Mouse (Mus musculus) heart, adult 2 months (tissue): ENCODE results near the gene Ppp1r17. TPM values are rescaled to one million over a fixed set of nuclear protein-coding genes. Genes with fewer than 3 reads are reported as not detected.

Source experiments
- DNase-seq, 2 experiments: peaks; one replicate each; pipeline ENCODE4 v3.0.0; 2021
- H3K27ac ChIP-seq: fragments of 200-600 bp; 2 replicates; pipeline ENCODE4 v1.8.1; 2022
- H3K27me3 ChIP-seq: fragments of 200-500 bp; 2 replicates; pipeline ENCODE4 v1.6.1; 2012; ENCODE audit warnings: mild to moderate bottlenecking, low read length, inconsistent platforms, mixed read lengths; ENCODE audit not compliant: control insufficient read depth, insufficient read depth
- H3K36me3 ChIP-seq: fragments of 200-500 bp; 2 replicates; pipeline ENCODE4 v1.6.1; 2012; ENCODE audit warnings: low read length, inconsistent platforms; ENCODE audit not compliant: control insufficient read depth, insufficient read depth
- H3K4me1 ChIP-seq: fragments of 200-500 bp; 2 replicates; pipeline ENCODE4 v1.6.1; 2011; ENCODE audit warnings: low read length; ENCODE audit not compliant: control insufficient read depth, insufficient read depth
- H3K4me3 ChIP-seq: fragments of 200-600 bp; 2 replicates; pipeline ENCODE4 v1.8.1; 2022
- H3K79me2 ChIP-seq: fragments of 200-500 bp; replicated peaks from 2 replicates; pipeline ENCODE4 v1.6.1; 2012; ENCODE audit warnings: mild to moderate bottlenecking, inconsistent platforms, low read length, moderate library complexity, mixed read lengths; ENCODE audit not compliant: control insufficient read depth, insufficient read depth
- H3K9ac ChIP-seq: fragments of 200-500 bp; 2 replicates; pipeline ENCODE4 v1.6.1; 2012; ENCODE audit warnings: low read depth, mild to moderate bottlenecking, control low read depth, inconsistent platforms, low read length, mixed read lengths
- CTCF ChIP-seq: fragments of 200-600 bp; IDR thresholded peaks from 2 replicates; pipeline ENCODE4 v1.8.1; 2022; ENCODE audit warnings: antibody characterized with exemption, mild to moderate bottlenecking, moderate library complexity
- EP300 ChIP-seq: fragments of 200-500 bp; IDR thresholded peaks from 2 replicates; pipeline ENCODE4 v1.6.1; 2011; ENCODE audit warnings: low read depth, low read length, control low read depth; ENCODE audit not compliant: insufficient read depth
- POLR2A ChIP-seq: fragments of 200-500 bp; IDR thresholded peaks from 2 replicates; pipeline ENCODE4 v1.6.1; 2011; ENCODE audit warnings: mild to moderate bottlenecking, low read depth, low read length, control low read depth; ENCODE audit not compliant: insufficient read depth
- WGBS: fragments of 180-500 bp; shearing (Covaris S2); methylation state at CpG from one replicate; pipeline ENCODE4 v1.1.7; 2018; 5-methylcytosine and 5-hydroxymethylcytosine counted together
- intact Hi-C: fragments of 180-260 bp; cut with DNase I; formaldehyde crosslinking; loops from one replicate; pipeline ENCODE4 v1.15.1; 2025
- polyA plus RNA-seq: library from polyadenylated mRNA; depleted of rRNA; stranded (reverse); fragments of >200 nt; gene quantifications from 2 replicates; pipeline ENCODE4 v1.2.3, GENCODE M21; 2012
- total RNA-seq, 2 experiments: library from RNA; stranded (reverse); gene quantifications; 2 replicates each; pipeline ENCODE4 v1.2.3; 2021

Ppp1r17 gene
- total and polyA plus RNA-seq, 3 experiments, result 0.10 TPM; not detected in 2

DNA sequence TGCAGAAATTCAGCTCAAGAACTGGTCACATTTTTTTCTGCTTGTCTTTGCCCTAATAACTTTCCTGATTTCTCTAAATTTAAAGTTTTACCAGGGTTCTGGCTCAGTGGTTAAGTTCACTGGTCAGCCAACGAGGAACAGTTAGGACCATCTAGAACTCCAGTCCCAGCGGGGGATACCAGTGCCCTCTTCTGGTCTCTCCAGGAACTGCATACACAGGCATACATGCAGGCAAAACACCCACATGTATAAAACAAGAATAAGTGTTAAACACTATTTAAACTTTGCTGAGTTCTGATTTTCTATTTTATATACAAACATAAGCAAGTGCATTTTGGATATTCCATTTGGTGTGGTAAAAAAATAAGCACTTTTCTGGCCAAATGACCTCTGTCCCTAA lies 8.2 kb downstream of the Ppp1r17 start:
- no peaks in the 10 kb centered on the region for H3K4me1 ChIP-seq
- no peaks in the 10 kb centered on the region for H3K79me2 ChIP-seq
- WGBS, result 60% methylated on average over 2 of the region's 2 CpGs
- DNase-seq, result no peak
- H3K27ac ChIP-seq, result no peak overlapping the region
- no peaks in the 10 kb centered on the region for H3K36me3 ChIP-seq
- H3K4me3 ChIP-seq, result no peak overlapping the region
- no peaks in the 10 kb centered on the region for H3K27me3 ChIP-seq
- H3K9ac ChIP-seq, result no peak overlapping the region
- TF ChIP-seq EP300 (no peak), CTCF (peak; percentile 46), POLR2A (no peak)
- intact Hi-C loops, result no loop called here

DNA sequence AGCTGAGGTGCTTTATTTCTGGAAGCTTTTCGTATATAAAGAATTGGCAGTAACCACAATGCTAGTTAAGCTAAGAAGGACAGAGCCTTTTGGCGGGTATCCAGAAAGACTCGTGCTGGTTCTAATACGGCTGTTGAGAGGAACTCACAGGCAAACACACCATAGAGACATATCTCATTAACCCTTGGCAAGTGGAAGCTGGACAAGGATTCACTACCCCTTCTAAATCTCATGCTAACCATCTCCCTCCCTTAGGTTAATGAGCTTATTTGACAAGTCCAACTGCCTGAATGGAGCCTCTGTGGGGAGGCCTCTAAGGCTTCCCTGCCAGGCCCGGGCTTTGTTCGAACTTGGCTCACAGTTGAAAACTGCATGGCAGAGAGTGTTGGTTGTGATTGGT lies 10.0 kb downstream of the Ppp1r17 start:
- 51% methylated on average over 6 of the region's 6 CpGs for WGBS
- Histone ChIP-seq H3K4me1 (no peaks in the 10 kb centered on the region), H3K9ac (no peak overlapping the region), H3K27ac (no peak overlapping the region), H3K79me2 (no peaks in the 10 kb centered on the region), H3K4me3 (no peak overlapping the region), H3K36me3 (no peaks in the 10 kb centered on the region), H3K27me3 (no peaks in the 10 kb centered on the region)
- TF ChIP-seq EP300 (no peak), POLR2A (no peak), CTCF (no peak)
- intact Hi-C loops, result no loop called here
- no peak for DNase-seq

- intact Hi-C loops, result no loop called here
- Histone ChIP-seq H3K4me3 (no peak overlapping the region), H3K27me3 (no peaks in the 10 kb centered on the region), H3K79me2 (no peaks in the 10 kb centered on the region), H3K4me1 (no peaks in the 10 kb centered on the region), H3K9ac (no peak overlapping the region), H3K27ac (no peak overlapping the region), H3K36me3 (no peaks in the 10 kb centered on the region)
- WGBS, result 64% methylated on average over 5 of the region's 5 CpGs
- TF ChIP-seq CTCF (no peak), POLR2A (no peak), EP300 (no peak)
- no peak for DNase-seq
Observed at GRCm38 (mm10) chr6:56027966-56028365, 10.7 kb downstream of the Ppp1r17 start.

GRCm38 (mm10) chr6:56029986-56030385 lies 12.7 kb downstream of the Ppp1r17 start:
- WGBS, result 62% methylated on average over 5 of the region's 5 CpGs
- Histone ChIP-seq H3K9ac (no peak overlapping the region), H3K4me3 (no peak overlapping the region), H3K79me2 (no peaks in the 10 kb centered on the region), H3K27ac (no peak overlapping the region), H3K27me3 (no peaks in the 10 kb centered on the region), H3K4me1 (no peaks in the 10 kb centered on the region), H3K36me3 (no peaks in the 10 kb centered on the region)
- intact Hi-C loops, result no loop called here
- TF ChIP-seq CTCF (no peak), EP300 (no peak), POLR2A (no peak)
- no peak for DNase-seq

DNA sequence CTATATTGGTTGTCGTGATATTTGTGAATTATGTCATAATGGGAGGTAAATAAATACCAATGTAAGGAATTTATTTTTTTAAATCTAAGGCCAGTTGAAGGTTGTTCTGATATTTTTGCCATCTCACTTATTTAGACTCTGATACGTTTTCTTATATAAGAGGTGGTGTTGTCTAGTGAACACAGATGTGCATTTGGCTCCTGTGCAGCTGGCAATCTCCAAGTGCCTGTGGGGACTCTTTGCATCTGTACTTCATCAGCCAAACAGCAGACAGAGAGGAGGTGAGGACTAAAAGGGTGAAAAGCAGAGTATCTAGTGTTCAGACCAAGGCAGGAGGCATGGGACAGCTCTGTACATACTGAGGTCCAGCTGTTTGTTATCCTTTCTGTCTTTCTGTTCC lies 14.9 kb downstream of the Ppp1r17 start:
- intact Hi-C loops, result no loop called here
- Histone ChIP-seq H3K36me3 (no peaks in the 10 kb centered on the region), H3K9ac (no peak overlapping the region), H3K79me2 (no peaks in the 10 kb centered on the region), H3K27me3 (no peaks in the 10 kb centered on the region), H3K4me3 (no peak overlapping the region), H3K4me1 (no peaks in the 10 kb centered on the region), H3K27ac (no peak overlapping the region)
- no peak for TF ChIP-seq CTCF
- no peak for TF ChIP-seq EP300
- TF ChIP-seq POLR2A, result no peak
- peak; percentile 12 to 20 for DNase-seq
- WGBS, result 65% methylated on average over 2 of the region's 2 CpGs

- no peak for TF ChIP-seq EP300
- TF ChIP-seq POLR2A, result no peak
- no peak for TF ChIP-seq CTCF
- no peaks in the 10 kb centered on the region for H3K79me2 ChIP-seq
- no peaks in the 10 kb centered on the region for H3K27me3 ChIP-seq
- DNase-seq, result no peak
- H3K4me3 ChIP-seq, result no peak overlapping the region
- no peaks in the 10 kb centered on the region for H3K4me1 ChIP-seq
- H3K36me3 ChIP-seq, result no peaks in the 10 kb centered on the region
- H3K27ac ChIP-seq, result no peak overlapping the region
- H3K9ac ChIP-seq, result no peak overlapping the region
- 75% methylated on average over 10 of the region's 10 CpGs for WGBS
- intact Hi-C loops, result no loop called here
Observed at GRCm38 (mm10) chr6:56035054-56035453, 17.8 kb downstream of the Ppp1r17 start.
